Mouse (Mus musculus) forebrain, embryonic 16.5 days (tissue): ENCODE measurements around the gene Kcnn4. TPM values are rescaled to one million over a fixed set of nuclear protein-coding genes. Genes with fewer than 3 reads are reported as not detected.

Experiments
- ATAC-seq: fragments of 200-750 bp; cut with Nextera tagmentation; 2 replicates; pipeline ENCODE4 v1.8.0; 2017; ENCODE audit warnings: mild to moderate bottlenecking, moderate library complexity
- H3K27ac ChIP-seq: fragments of 300-500 bp; sonication (generic); 2 replicates; pipeline ENCODE4 v1.5.1; 2014; ENCODE audit warnings: low read length, control low read depth
- H3K27me3 ChIP-seq: fragments of 300-500 bp; sonication (generic); replicated peaks from 2 replicates; pipeline ENCODE4 v1.6.1; 2014; ENCODE audit warnings: low read length; ENCODE audit not compliant: control insufficient read depth, insufficient read depth
- H3K36me3 ChIP-seq: fragments of 300-500 bp; sonication (generic); 2 replicates; pipeline ENCODE4 v1.6.1; 2014; ENCODE audit not compliant: control insufficient read depth, insufficient read depth
- H3K4me1 ChIP-seq: fragments of 300-500 bp; sonication (generic); replicated peaks from 2 replicates; pipeline ENCODE4 v1.6.1; 2014; ENCODE audit warnings: low read length; ENCODE audit not compliant: control insufficient read depth, insufficient read depth
- H3K4me2 ChIP-seq: fragments of 300-500 bp; sonication (generic); 2 replicates; pipeline ENCODE4 v1.6.1; 2014; ENCODE audit warnings: mild to moderate bottlenecking, low read length, control low read depth
- H3K4me3 ChIP-seq: fragments of 300-500 bp; sonication (generic); replicated peaks from 2 replicates; pipeline ENCODE4 v1.5.1; 2014; ENCODE audit warnings: mild to moderate bottlenecking, low read length, control low read depth
- H3K9ac ChIP-seq: fragments of 300-500 bp; sonication (generic); replicated peaks from 2 replicates; pipeline ENCODE4 v1.6.1; 2014; ENCODE audit warnings: low read depth, low read length, control low read depth
- H3K9me3 ChIP-seq: fragments of 300-500 bp; sonication (generic); 2 replicates; pipeline ENCODE4 v1.6.1; 2016; ENCODE audit warnings: low read length; ENCODE audit not compliant: control insufficient read depth
- WGBS: fragments of 180-500 bp; shearing (Covaris S2); extraction: QIAGEN DNeasy Blood & Tissue Kit; methylation state at CpG from one replicate; pipeline ENCODE4 v1.1.7; 2014; 5-methylcytosine and 5-hydroxymethylcytosine counted together
- polyA plus RNA-seq: library from polyadenylated mRNA; unstranded; fragments of >200 nt; fragmentation: Nextera tagmentation; extraction: Ambion mirVana; gene quantifications from 2 replicates; pipeline ENCODE4 v1.2.1, GENCODE M21; 2015

The Kcnn4 gene
- polyA plus RNA-seq, 1 experiment from 2014 or later: 0.80 TPM

GRCm38 (mm10) chr7:24338241-24338640 is 31.8 kb upstream of the Kcnn4 start:
- no peak overlapping the region for H3K9ac ChIP-seq
- no peak overlapping the region for H3K4me2 ChIP-seq
- no peaks in the 10 kb centered on the region for H3K36me3 ChIP-seq
- 45% methylated on average over 2 of the region's 2 CpGs for WGBS
- no peaks in the 10 kb centered on the region for H3K4me1 ChIP-seq
- no peak overlapping the region for H3K27ac ChIP-seq
- H3K27me3 ChIP-seq: peaks cover 13% of the 10 kb centered on the region
- H3K9me3 ChIP-seq: no peaks in the 10 kb centered on the region
- ATAC-seq: no peak
- no peak overlapping the region for H3K4me3 ChIP-seq

GRCm38 (mm10) chr7:24343701-24344272 is 26.3 kb upstream of the Kcnn4 start:
- Histone ChIP-seq H3K36me3 (no peaks in the 10 kb centered on the region), H3K27me3 (no peaks in the 10 kb centered on the region), H3K4me2 (no peak overlapping the region), H3K4me3 (no peak overlapping the region), H3K4me1 (no peaks in the 10 kb centered on the region), H3K9ac (no peak overlapping the region), H3K27ac (no peak overlapping the region), H3K9me3 (no peaks in the 10 kb centered on the region)
- 68% methylated on average over 7 of the region's 7 CpGs for WGBS
- no peak for ATAC-seq

- H3K27ac ChIP-seq: no peak overlapping the region
- WGBS: 72% methylated on average over 5 of the region's 5 CpGs
- H3K36me3 ChIP-seq: no peaks in the 10 kb centered on the region
- no peak for ATAC-seq
- no peak overlapping the region for H3K4me2 ChIP-seq
- no peaks in the 10 kb centered on the region; the same call in 1 of the 2 replicates for H3K27me3 ChIP-seq
- no peak overlapping the region for H3K4me3 ChIP-seq
- no peaks in the 10 kb centered on the region for H3K9me3 ChIP-seq
- no peaks in the 10 kb centered on the region for H3K4me1 ChIP-seq
- H3K9ac ChIP-seq: no peak overlapping the region
These were observed 23.6 kb upstream of the Kcnn4 start for GRCm38 (mm10) chr7:24346444-24346843.

- H3K9me3 ChIP-seq: no peaks in the 10 kb centered on the region
- H3K27ac ChIP-seq: no peak within 1 kb of the TSS
- no peak within 1 kb of the TSS for H3K4me2 ChIP-seq
- no peaks in the 10 kb centered on the region for H3K36me3 ChIP-seq
- 50% methylated on average over 6 of the region's 6 CpGs for WGBS
- H3K9ac ChIP-seq: no peak within 1 kb of the TSS
- no peak for ATAC-seq
- H3K27me3 ChIP-seq: peaks cover 4% of the 10 kb centered on the region; the same call in 1 of the 2 replicates
- H3K4me3 ChIP-seq: no peak within 1 kb of the TSS
- no peaks in the 10 kb centered on the region for H3K4me1 ChIP-seq
These were observed 21.2 kb upstream of the Kcnn4 start, which contains the start of gene Lypd5 for GRCm38 (mm10) chr7:24348896-24349295. Lypd5 (plus strand) TSS chr7:24349196.

- no peak for ATAC-seq
- Histone ChIP-seq H3K27me3 (peaks cover 4% of the 10 kb centered on the region; the same call in 1 of the 2 replicates), H3K4me2 (no peak overlapping the region), H3K4me3 (no peak overlapping the region), H3K9ac (no peak overlapping the region), H3K4me1 (no peaks in the 10 kb centered on the region), H3K9me3 (0 out of 2 replicates have a peak, but pooled peaks cover 2% of the 10 kb centered on the region), H3K27ac (no peak overlapping the region), H3K36me3 (no peaks in the 10 kb centered on the region)
- 90% methylated on average over 6 of the region's 6 CpGs for WGBS
These were observed 14.4 kb upstream of the Kcnn4 start for GRCm38 (mm10) chr7:24355646-24356045.

GRCm38 (mm10) chr7:24356081-24356480 is 14.0 kb upstream of the Kcnn4 start:
- no peak overlapping the region for H3K27ac ChIP-seq
- WGBS: 83% methylated on average over 10 of the region's 10 CpGs
- 0 out of 2 replicates have a peak, but pooled peaks cover 2% of the 10 kb centered on the region for H3K9me3 ChIP-seq
- no peaks in the 10 kb centered on the region for H3K36me3 ChIP-seq
- peaks cover 4% of the 10 kb centered on the region; the same call in 1 of the 2 replicates for H3K27me3 ChIP-seq
- H3K9ac ChIP-seq: no peak overlapping the region
- no peaks in the 10 kb centered on the region for H3K4me1 ChIP-seq
- ATAC-seq: no peak
- no peak overlapping the region for H3K4me2 ChIP-seq
- no peak overlapping the region for H3K4me3 ChIP-seq

- Histone ChIP-seq H3K4me3 (no peak overlapping the region), H3K4me2 (no peak overlapping the region), H3K9me3 (0 out of 2 replicates have a peak, but pooled peaks cover 2% of the 10 kb centered on the region), H3K4me1 (no peaks in the 10 kb centered on the region), H3K36me3 (no peaks in the 10 kb centered on the region), H3K27me3 (0 out of 2 replicates have a peak, but pooled peaks cover 4% of the 10 kb centered on the region), H3K27ac (no peak overlapping the region), H3K9ac (no peak overlapping the region)
- 53% methylated on average over 4 of the region's 4 CpGs for WGBS
- ATAC-seq: no peak
These were observed 12.2 kb upstream of the Kcnn4 start for GRCm38 (mm10) chr7:24357899-24358298.

- 29% methylated on average over 9 of the region's 9 CpGs for WGBS
- H3K27ac ChIP-seq: no peak overlapping the region
- no peak overlapping the region for H3K9ac ChIP-seq
- 0 out of 2 replicates have a peak, but pooled peaks cover 2% of the 10 kb centered on the region for H3K9me3 ChIP-seq
- H3K27me3 ChIP-seq: no peaks in the 10 kb centered on the region
- no peak for ATAC-seq
- no peaks in the 10 kb centered on the region for H3K36me3 ChIP-seq
- no peaks in the 10 kb centered on the region for H3K4me1 ChIP-seq
- no peak overlapping the region for H3K4me2 ChIP-seq
- H3K4me3 ChIP-seq: no peak overlapping the region
These were observed 10.8 kb upstream of the Kcnn4 start for GRCm38 (mm10) chr7:24359269-24359668.

- H3K4me2 ChIP-seq: no peak overlapping the region
These were observed 9.1 kb upstream of the Kcnn4 start for GRCm38 (mm10) chr7:24361001-24361400.

More at GRCm38 (mm10) chr7:24361001-24361400, 9.1 kb upstream of the Kcnn4 start:
- 0 out of 2 replicates have a peak, but pooled peaks cover 2% of the 10 kb centered on the region for H3K9me3 ChIP-seq
- 0 out of 2 replicates have a peak, but pooled peaks cover 3% of the 10 kb centered on the region for H3K4me1 ChIP-seq
- no peaks in the 10 kb centered on the region for H3K27me3 ChIP-seq
- H3K9ac ChIP-seq: no peak overlapping the region
- no peaks in the 10 kb centered on the region for H3K36me3 ChIP-seq
- no peak for ATAC-seq
- no peak overlapping the region for H3K4me3 ChIP-seq
- WGBS: 69% methylated on average over 4 of the region's 4 CpGs
- H3K27ac ChIP-seq: no peak overlapping the region
